Mouse (Mus musculus): ENCODE measurements around the gene Prim2.

- TF ChIP-seq CTCF (conservative IDR thresholded peaks at IDR 0.05; ENCODE audit: low read length) = no peak
- TF ChIP-seq POU5F1 (IDR thresholded peaks at IDR 0.05; ENCODE audit: borderline replicate concordance, low read length) = no peak
- no peak for TF ChIP-seq NANOG (IDR thresholded peaks at IDR 0.05; ENCODE audit: borderline replicate concordance, low read length)
Observed at GRCm38 (mm10) chr1:33535140-33535686, 134.4 kb downstream of the Prim2 start.
